Mouse (Mus musculus): ENCODE data around the gene Nsdhl.

- TF ChIP-seq CTCF (IDR thresholded peaks at IDR 0.05; ENCODE audit: low read depth, low read length) (no peak), POLR2A (IDR thresholded peaks at IDR 0.05; ENCODE audit: borderline replicate concordance, low read depth, low read length) (no peak)
Observed at GRCm38 (mm10) chrX:72921391-72921790, 3.0 kb downstream of the Nsdhl start.
